Mouse (Mus musculus) stomach, postnatal 0 days (tissue): ENCODE results near the gene Plxna4.

Experiments
- CTCF ChIP-seq: IDR thresholded peaks from 2 replicates; pipeline ENCODE4 v1.5.1; 2016; ENCODE audit warnings: antibody characterized with exemption, low read depth, mild to moderate bottlenecking, moderate library complexity
- EP300 ChIP-seq: optimal IDR thresholded peaks from 2 replicates; pipeline ENCODE3; 2016; ENCODE audit warnings: antibody characterized with exemption

DNA sequence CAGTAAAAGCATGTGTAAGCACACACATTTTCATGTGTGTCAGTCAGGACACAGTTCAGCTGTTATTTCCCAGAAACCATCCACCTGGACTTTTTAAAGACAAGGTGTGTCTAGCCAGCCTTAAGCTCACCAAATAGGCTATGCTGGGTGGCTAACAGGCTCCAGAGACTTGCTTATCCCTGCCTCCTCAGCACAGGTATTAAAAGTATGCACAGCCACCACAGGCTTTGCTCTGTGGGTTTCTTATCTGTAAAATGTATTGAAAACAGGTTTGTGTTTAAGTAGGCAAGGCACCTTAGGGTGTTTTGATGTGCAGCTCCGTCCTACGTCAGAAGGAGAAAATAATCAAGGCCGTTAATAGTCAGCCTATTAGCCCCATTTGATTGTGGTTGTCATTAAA, 218.9 kb downstream of the Plxna4 start:
- TF ChIP-seq CTCF (no peak), EP300 (no peak)
